Mouse (Mus musculus) cerebellum, adult 11 months (tissue): ENCODE data around the gene Med21.

Experiments used
- DNase-seq: peaks from one replicate; pipeline ENCODE4 v3.0.0; 2022

Gene Med21

DNA sequence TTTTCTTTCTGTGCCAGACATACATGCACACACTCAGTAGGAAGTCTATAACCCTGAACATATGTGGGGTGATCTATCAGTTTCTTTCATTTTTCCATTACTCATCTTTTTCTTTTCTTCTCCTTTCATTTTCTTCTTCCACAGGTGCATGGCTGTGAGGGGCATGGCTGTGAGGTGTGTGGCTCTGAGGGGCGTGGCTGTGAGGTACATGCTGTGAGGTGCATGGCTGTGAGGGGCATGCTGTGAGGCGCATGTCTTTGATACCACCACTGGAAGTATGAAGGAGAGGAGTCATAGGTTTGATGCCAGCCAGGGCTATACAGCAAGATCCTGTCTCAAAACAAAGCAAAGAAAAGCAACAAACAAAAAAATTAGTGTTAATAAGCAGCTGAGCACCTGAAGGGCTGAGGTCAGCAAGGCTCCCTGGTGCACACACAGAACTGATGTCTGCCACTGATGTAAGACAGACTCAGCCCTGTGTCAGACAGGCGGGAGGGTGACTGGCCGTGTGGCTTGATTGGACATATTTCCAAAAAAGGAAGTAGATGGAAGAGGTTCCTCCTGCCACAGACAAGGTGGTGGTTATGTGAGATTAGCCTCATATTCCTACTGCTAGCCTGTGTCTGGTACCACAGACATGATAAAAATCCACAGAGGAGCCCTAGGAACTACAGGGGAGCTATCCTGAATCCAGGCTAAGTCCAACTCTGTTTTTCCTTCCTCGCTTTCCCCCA, 44.3 kb downstream of the Med21 start:
- DNase-seq = no peak

DNA sequence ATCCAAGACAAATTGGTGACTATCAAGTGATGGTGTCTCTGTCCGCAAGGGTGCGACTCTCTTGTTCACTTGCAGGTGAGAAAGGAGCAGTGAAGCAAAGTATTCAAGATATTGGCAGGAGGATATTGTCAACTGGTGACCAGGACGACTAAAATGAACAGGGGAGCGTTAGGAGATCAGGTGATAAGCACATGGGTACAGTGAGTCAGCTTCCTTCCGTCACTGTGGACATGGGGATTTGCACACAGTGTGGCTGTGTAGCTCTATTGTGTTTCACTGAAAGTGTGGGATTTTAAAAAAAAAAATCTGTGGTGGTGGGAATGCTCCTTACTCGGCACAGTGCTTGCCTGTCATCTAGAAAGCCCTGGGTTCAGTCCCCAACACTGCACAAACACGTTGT, 45.7 kb downstream of the Med21 start:
- no peak for DNase-seq

GRCm38 (mm10) chr6:146688861-146689260, 46.5 kb downstream of the Med21 start:
- no peak for DNase-seq

DNA sequence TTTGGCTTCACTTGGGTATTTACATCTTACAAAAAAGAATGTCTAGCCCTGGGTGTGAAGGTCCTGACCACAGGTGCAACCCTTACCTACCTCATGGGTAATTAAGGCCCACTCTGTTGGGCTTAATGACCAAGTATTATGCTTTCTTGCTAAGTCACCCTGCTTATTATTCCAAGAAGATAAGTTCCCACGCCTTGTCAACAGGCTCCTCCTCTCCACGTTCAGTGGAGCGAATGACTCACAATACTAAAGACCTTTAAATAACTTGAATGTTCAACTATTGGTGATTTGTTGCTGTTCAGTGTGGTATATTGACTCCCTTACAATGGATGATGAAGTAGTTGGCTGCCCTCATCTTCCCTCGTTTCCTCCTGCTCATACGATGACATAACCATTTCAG, 55.4 kb downstream of the Med21 start:
- DNase-seq = no peak

DNA sequence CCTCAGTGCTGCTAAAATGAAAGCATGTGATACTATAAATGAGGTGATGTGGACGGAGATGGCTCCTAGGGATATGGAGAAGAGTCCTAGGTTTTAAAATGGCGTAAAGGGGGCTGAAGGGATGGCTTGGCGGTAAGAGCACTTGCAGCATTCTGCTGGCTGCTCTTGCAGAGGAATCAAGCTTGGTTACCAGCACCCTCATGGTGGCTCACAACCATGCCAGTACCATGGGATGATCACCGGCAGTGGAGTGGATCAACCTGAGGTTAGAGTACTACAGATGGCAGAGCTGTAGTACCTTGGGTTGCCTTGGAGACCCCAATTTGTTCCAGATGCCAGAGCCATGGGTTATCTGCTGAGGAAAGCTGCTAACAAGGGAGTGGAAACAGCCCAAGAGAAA, 56.0 kb downstream of the Med21 start:
- DNase-seq = no peak
